Mouse (Mus musculus) embryonic facial prominence, embryonic 11.5 days (tissue): ENCODE measurements around the gene Gfy. TPM values are rescaled to one million over a fixed set of nuclear protein-coding genes. Genes with fewer than 3 reads are reported as not detected.

Experiments
- ATAC-seq: fragments of 200-750 bp; cut with Nextera tagmentation; replicated peaks from 2 replicates; pipeline ENCODE4 v1.8.0; 2017; ENCODE audit warnings: low read depth; ENCODE audit not compliant: insufficient number of reproducible peaks, low FRiP score, low TSS enrichment
- DNase-seq: peaks from one replicate; pipeline ENCODE4 v3.0.0-alpha.2; 2015; ENCODE audit warnings: low spot score
- H3K27ac ChIP-seq: fragments of 300-500 bp; sonication (generic); replicated peaks from 2 replicates; pipeline ENCODE4 v1.5.1; 2014; ENCODE audit warnings: mild to moderate bottlenecking, low read depth, low read length, control low read depth
- H3K27me3 ChIP-seq: fragments of 300-500 bp; sonication (generic); 2 replicates; pipeline ENCODE4 v1.6.1; 2014; ENCODE audit warnings: mild to moderate bottlenecking, low read length, moderate library complexity, mixed read lengths; ENCODE audit not compliant: control insufficient read depth, insufficient read depth
- H3K36me3 ChIP-seq: fragments of 300-500 bp; sonication (generic); replicated peaks from 2 replicates; pipeline ENCODE4 v1.6.1; 2014; ENCODE audit warnings: low read depth, mild to moderate bottlenecking, low read length, moderate library complexity, mixed read lengths; ENCODE audit not compliant: control insufficient read depth, insufficient read depth
- H3K4me1 ChIP-seq: fragments of 300-500 bp; sonication (generic); 2 replicates; pipeline ENCODE4 v1.6.1; 2014; ENCODE audit warnings: low read length, mixed read lengths; ENCODE audit not compliant: control insufficient read depth, insufficient read depth
- H3K4me2 ChIP-seq: fragments of 300-500 bp; sonication (generic); 2 replicates; pipeline ENCODE4 v1.6.1; 2014; ENCODE audit warnings: low read depth, mild to moderate bottlenecking, control low read depth, low read length, moderate library complexity
- H3K4me3 ChIP-seq: fragments of 300-500 bp; sonication (generic); 2 replicates; pipeline ENCODE4 v1.5.1; 2014; ENCODE audit warnings: low read depth, low read length, control low read depth
- H3K9ac ChIP-seq: fragments of 300-500 bp; sonication (generic); replicated peaks from 2 replicates; pipeline ENCODE4 v1.6.1; 2014; ENCODE audit warnings: mild to moderate bottlenecking, control low read depth, low read length
- H3K9me3 ChIP-seq: fragments of 300-500 bp; sonication (generic); replicated peaks from 2 replicates; pipeline ENCODE4 v1.6.1; 2016; ENCODE audit warnings: mild to moderate bottlenecking, low read length, inconsistent platforms, mixed read lengths; ENCODE audit not compliant: control insufficient read depth
- WGBS: fragments of 180-500 bp; shearing (Covaris S2); extraction: QIAGEN DNeasy Blood & Tissue Kit; methylation state at CpG from one replicate; pipeline ENCODE4 v1.1.7; 2014; 5-methylcytosine and 5-hydroxymethylcytosine counted together
- polyA plus RNA-seq: library from polyadenylated mRNA; unstranded; fragments of >200 nt; fragmentation: Nextera tagmentation; extraction: Ambion mirVana; gene quantifications from 2 replicates; pipeline ENCODE4 v1.2.1, GENCODE M21; 2014

Gfy gene
- polyA plus RNA-seq, 1 experiment from 2014 or later = 0.52 TPM

DNA sequence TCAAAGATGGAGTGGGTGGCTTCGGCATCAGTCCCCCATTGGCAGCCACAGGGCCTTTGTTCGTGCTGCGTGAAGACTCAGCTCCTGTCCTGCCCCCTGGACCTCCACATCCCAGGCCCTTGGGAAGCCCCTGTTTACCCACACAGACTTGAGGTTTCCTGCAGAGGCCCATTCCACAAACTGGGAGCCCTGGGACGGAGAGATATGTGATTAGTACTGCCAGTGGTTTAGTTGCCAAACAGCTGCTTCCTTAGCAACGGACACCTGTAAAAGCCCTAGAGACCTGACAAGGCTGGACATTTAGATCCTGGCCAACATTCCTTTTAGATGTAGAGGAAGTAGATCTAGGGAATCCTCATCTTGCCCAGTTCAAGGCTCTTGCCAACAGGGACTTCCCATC, 37.5 kb downstream of the Gfy start:
- Histone ChIP-seq H3K27ac (no peak overlapping the region), H3K4me2 (no peak overlapping the region), H3K9me3 (no peaks in the 10 kb centered on the region), H3K27me3 (no peaks in the 10 kb centered on the region), H3K9ac (no peak overlapping the region), H3K36me3 (peaks cover 3% of the 10 kb centered on the region; the same call in 1 of the 2 replicates), H3K4me1 (no peaks in the 10 kb centered on the region), H3K4me3 (no peak overlapping the region)
- DNase-seq = no peak
- 89% methylated on average over 5 of the region's 5 CpGs for WGBS
- ATAC-seq = no peak

DNA sequence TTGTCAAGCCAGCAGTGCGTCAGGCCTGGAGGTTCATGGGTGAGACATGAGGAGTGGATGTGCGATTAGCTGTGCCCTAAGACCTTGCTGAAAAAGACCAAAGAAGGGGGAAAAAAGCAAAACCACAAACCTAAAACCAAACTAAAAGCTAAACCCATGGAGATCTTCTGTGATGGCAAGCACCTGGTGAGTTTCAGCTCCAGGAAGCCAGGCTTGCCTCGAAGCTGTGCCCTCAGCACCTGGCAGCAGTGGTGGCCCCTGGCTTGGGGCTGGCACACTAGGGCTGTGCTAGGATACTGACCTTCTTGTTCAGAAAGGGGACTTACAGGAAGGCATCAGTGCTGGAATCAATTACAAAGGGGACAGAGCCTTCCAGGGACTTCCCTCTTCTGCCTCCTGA, 38.0 kb downstream of the Gfy start:
- no peak overlapping the region for H3K4me3 ChIP-seq
- H3K9ac ChIP-seq = no peak overlapping the region
- no peak overlapping the region for H3K4me2 ChIP-seq
- H3K27me3 ChIP-seq = no peaks in the 10 kb centered on the region
- DNase-seq = no peak
- H3K27ac ChIP-seq = no peak overlapping the region
- no peak for ATAC-seq
- no peaks in the 10 kb centered on the region for H3K9me3 ChIP-seq
- H3K36me3 ChIP-seq = peaks cover 3% of the 10 kb centered on the region; the same call in 1 of the 2 replicates
- 92% methylated on average over 3 of the region's 3 CpGs for WGBS
- H3K4me1 ChIP-seq = no peaks in the 10 kb centered on the region

- WGBS = 78% methylated on average over 8 of the region's 8 CpGs
- Histone ChIP-seq H3K9ac (no peak overlapping the region), H3K4me2 (no peak overlapping the region), H3K4me1 (no peaks in the 10 kb centered on the region), H3K27me3 (no peaks in the 10 kb centered on the region), H3K36me3 (no peaks in the 10 kb centered on the region; the same call in 1 of the 2 replicates), H3K27ac (no peak overlapping the region), H3K4me3 (no peak overlapping the region), H3K9me3 (no peaks in the 10 kb centered on the region)
- DNase-seq = no peak
- no peak for ATAC-seq
These were observed 39.3 kb downstream of the Gfy start for GRCm38 (mm10) chr7:45139904-45140723.

- Histone ChIP-seq H3K27ac (no peak overlapping the region), H3K9me3 (no peaks in the 10 kb centered on the region), H3K36me3 (no peaks in the 10 kb centered on the region; the same call in 1 of the 2 replicates), H3K27me3 (no peaks in the 10 kb centered on the region), H3K4me1 (no peaks in the 10 kb centered on the region), H3K4me3 (no peak overlapping the region), H3K9ac (no peak overlapping the region), H3K4me2 (no peak overlapping the region)
- DNase-seq (no peak), ATAC-seq (no peak)
- 55% methylated on average over 1 of the region's 1 CpGs for WGBS
These were observed 41.0 kb downstream of the Gfy start for GRCm38 (mm10) chr7:45138403-45138802.

- no peak overlapping the region for H3K4me3 ChIP-seq
- no peak for ATAC-seq
- WGBS = 82% methylated on average over 12 of the region's 12 CpGs
These were observed 42.0 kb downstream of the Gfy start for GRCm38 (mm10) chr7:45137171-45138006.

GRCm38 (mm10) chr7:45135993-45136567, 43.3 kb downstream of the Gfy start, which contains the start of the genes Gm45713 and Flt3l:
TSS of gene Gm45713 (minus strand) at chr7:45136231.
TSS of gene Flt3l (minus strand) at chr7:45136432.
- Histone ChIP-seq H3K4me3 (peak within 1 kb of the TSS; percentile 43), H3K27ac (no peak within 1 kb of the TSS), H3K27me3 (no peaks in the 10 kb centered on the region), H3K36me3 (no peaks in the 10 kb centered on the region), H3K9ac (peak within 1 kb of the TSS; percentile 67), H3K4me2 (peak within 1 kb of the TSS; percentile 81), H3K4me1 (no peaks in the 10 kb centered on the region), H3K9me3 (no peaks in the 10 kb centered on the region)
- peak; percentile 88 for DNase-seq
- 3% methylated on average over 29 of the region's 29 CpGs for WGBS
- ATAC-seq = peak; percentile 72

More at GRCm38 (mm10) chr7:45137171-45138006, 42.0 kb downstream of the Gfy start:
- Histone ChIP-seq H3K27me3 (no peaks in the 10 kb centered on the region), H3K36me3 (no peaks in the 10 kb centered on the region; the same call in 1 of the 2 replicates), H3K9me3 (no peaks in the 10 kb centered on the region), H3K4me2 (no peak overlapping the region), H3K27ac (no peak overlapping the region), H3K9ac (no peak overlapping the region), H3K4me1 (no peaks in the 10 kb centered on the region)
- DNase-seq = no peak

DNA sequence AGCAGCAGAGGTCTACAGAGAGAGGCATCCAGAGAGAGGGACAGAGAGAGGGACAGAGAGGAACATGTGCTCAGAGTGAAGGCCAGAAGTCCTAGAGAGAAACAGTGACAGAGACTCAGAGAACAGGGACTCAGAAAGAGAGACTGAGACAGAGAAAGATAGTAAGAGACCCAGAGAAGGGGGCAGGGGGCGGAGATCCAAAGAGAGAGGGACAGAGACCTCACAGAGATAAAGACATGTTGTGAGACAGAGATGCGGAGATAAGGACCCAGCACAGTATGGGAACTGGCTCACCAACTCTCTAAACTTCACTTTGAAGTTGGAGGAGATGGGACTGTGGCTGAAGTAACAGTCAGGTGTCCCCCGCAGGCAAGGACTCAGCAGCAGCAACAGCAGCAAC, 44.0 kb downstream of the Gfy start:
- no peak for ATAC-seq
- DNase-seq = no peak
- H3K4me1 ChIP-seq = no peaks in the 10 kb centered on the region
- no peaks in the 10 kb centered on the region for H3K27me3 ChIP-seq
- no peaks in the 10 kb centered on the region for H3K9me3 ChIP-seq
- no peak overlapping the region; the same call in 1 of the 2 replicates for H3K4me2 ChIP-seq
- no peaks in the 10 kb centered on the region for H3K36me3 ChIP-seq
- H3K27ac ChIP-seq = no peak overlapping the region
- no peak overlapping the region for H3K4me3 ChIP-seq
- 79% methylated on average over 3 of the region's 3 CpGs for WGBS
- H3K9ac ChIP-seq = no peak overlapping the region
